Mouse (Mus musculus) adrenal gland, postnatal 4 days (tissue): ENCODE measurements at regions not wholly inside any gene's neighbourhood (a gene's known extent, or its start where the extent isn't known, plus 50 kb on each side); places are given as distances from the start of the nearest gene placed in this dataset.

Source experiments
- DNase-seq, 2 experiments: peaks; one replicate each; pipeline ENCODE4 v3.0.0; 2021 to 2022; ENCODE audit warnings: low spot score in 2 of 2, mixed read lengths in 2 of 2

- no peak for DNase-seq
Observed at GRCm38 (mm10) chr14:58691129-58691828, 451.4 kb downstream of the 1700129C05Rik start.

GRCm38 (mm10) chr14:58687814-58688213 lies 454.9 kb downstream of the 1700129C05Rik start:
- DNase-seq: no peak

DNA sequence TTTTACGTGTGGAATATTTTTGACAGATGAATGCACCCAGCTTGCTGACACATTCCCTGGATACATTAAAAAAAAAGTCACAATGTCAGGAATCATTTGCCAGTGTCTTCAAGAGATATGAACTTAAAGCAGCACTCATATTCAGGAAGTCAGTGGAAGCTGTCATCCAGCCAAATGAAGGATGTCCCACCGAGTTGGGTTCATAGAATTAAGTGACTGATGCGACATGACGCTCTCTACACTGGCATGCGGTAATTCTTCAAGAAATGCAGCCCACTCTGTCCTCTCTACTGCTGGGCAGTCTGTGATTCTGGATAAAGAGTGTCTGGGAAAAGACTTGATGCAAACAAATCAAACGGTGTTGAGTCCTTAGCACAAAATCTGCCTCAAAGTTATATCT lies 463.9 kb downstream of the 1700129C05Rik start:
- no peak for DNase-seq

GRCm38 (mm10) chr14:58678126-58678656 lies 464.5 kb downstream of the 1700129C05Rik start:
- DNase-seq: no peak

GRCm38 (mm10) chr14:58675146-58675545 lies 467.5 kb downstream of the 1700129C05Rik start:
- no peak for DNase-seq

DNA sequence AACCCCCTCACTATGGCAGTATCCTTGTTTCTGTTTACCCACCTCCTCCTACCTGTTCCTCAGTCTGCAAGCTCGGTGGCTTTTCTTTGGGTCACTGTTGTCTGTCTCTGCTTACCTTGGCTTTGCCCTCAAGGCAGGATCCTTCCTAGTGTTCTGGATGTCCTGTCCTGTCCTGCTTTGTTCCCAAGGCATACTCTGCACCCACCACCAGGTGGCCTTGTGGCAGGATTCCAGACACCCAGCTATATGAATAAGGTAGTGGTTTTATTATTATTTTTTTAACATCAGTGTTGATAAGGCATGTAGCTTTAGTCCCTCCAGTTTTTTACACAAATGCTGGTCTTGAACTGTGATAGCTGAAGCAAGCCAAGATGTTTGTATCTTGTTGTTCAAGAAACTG lies 478.7 kb downstream of the 1700129C05Rik start:
- no peak for DNase-seq

DNA sequence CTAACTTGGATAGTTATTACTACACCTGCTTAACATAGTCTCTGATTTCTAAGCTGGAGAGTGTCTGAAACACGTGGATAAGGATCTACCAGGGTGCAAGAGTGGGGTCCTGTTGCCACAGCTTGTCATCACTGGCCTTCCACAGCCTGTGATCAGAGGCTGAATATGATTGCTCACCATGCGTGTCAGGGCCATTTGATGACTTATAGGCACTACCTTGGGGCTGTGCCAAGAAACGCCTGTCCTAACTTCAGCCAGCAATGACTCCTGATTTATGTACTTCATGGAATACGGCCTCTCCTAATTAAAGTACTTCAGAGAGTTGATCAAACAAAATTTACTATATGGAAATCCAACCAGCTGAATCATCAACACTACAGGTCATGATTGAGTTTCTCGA lies 480.1 kb downstream of the 1700129C05Rik start:
- peak; percentile 24 to 37 for DNase-seq

DNA sequence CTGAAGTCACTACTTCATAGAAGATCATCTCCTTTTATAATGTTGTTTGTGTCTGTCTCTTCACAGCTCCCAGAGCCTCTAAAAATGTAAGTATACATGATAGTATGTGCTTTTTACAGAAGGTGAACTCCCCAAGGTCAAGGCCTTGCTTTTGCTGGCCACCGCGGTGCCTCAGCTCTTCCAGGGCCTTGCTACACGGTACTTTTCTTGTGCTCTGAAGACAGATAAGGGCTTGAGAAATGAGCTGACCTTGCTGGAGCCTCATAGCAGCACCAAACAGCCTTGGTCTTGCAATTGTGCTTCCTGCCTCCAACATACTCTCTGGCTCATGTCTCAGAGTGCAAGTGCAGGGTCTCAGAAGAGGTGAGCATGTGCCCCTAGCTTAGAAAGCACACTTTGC lies 481.3 kb downstream of the 1700129C05Rik start:
- DNase-seq: peak in 1 of 2 experiments; percentile 10

DNA sequence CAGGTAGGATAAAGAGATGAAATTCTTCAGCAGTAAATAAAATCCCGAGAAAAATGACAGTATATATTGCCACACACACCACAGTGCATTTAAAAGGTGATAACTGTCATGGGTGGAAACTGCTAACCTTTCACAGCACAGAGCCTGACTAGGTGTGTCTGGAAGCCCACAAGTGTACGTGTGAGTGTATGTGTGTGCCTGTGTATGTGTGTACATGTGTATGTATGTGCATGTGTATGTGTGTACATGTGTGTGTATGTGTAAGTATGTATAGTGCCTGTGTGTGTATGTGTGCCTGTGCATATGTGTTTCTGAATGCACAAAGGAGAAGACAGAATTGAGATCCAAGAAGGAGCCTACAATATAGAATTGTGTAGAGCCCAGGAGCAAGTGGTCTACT lies 485.4 kb downstream of the 1700129C05Rik start:
- no peak for DNase-seq

DNA sequence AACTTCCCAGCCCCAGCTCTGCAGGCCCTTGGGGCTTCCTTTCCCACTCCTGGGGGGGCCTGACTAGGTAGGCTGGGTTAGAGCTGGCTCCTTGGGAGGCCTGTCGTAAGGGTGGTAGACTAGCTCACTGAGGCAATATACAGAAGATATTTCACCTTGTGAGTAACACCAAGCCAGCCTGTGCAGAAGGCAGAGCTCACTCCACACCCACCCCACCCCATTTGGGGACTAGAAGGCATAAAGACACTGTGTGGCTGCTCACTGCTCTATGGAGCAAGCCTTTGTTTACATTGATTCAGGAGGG lies 485.8 kb downstream of the 1700129C05Rik start:
- DNase-seq: no peak

DNA sequence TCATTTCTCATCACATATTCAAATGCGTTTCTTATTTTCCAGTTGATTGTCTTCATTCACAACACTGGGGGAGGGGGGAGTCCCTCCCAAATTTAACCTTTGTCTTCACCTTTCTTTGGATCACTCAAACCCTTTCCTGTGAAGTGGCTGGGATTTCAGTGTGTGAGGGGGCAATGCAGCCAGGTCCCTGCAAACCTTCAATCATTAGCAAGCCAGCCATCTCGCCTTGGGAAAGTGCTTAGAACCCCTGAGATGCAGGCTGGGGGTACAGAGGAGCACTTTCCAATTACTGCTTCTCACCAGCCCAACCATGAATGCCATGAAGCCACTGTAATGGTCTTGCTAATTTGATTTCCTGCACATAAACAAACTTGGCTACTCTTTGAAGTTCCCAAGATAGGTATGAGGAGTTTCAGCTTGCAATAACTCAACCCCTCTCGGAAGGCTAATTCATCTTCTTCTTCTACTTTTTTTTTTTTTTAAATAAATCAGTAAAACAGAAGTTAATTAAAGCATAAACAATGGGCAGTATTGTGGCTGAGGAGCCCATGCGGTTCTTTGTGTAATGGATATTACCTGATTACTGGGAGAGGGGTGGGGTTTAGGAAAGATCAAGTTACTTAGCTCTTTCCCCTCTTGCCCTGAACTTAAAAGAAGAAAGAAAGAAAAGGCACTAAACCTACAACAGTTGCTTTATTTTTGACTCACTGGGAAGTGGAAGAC lies 486.3 kb downstream of the 1700129C05Rik start:
- no peak for DNase-seq

GRCm38 (mm10) chr14:58653026-58653425 lies 489.7 kb downstream of the 1700129C05Rik start:
- no peak for DNase-seq

DNA sequence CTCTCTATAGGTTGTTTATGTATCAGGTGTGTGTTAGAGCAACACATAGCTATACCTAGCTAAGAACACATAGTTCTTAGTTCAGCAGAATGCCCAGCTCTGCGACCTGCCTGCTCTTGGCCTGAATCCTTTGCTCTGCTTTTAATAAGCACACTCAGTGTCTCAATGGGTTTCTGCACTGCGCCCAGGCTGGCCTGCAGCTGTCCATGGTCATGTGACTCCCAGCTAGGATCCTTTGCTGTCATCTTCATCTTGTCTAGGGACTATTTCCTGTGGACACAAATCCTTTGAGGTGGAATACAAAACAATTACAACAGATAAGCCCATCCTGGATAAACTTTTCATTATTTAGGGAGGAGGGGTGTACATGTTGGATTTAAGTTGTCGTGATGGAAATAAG lies 490.7 kb downstream of the 1700129C05Rik start:
- DNase-seq: no peak

GRCm38 (mm10) chr14:58651210-58651609 lies 491.5 kb downstream of the 1700129C05Rik start:
- no peak for DNase-seq

GRCm38 (mm10) chr14:58638337-58638696 lies 504.4 kb downstream of the 1700129C05Rik start:
- DNase-seq: no peak

GRCm38 (mm10) chr14:58637405-58638336 lies 505.0 kb downstream of the 1700129C05Rik start:
- no peak for DNase-seq

GRCm38 (mm10) chr14:58631221-58631620 lies 511.5 kb downstream of the 1700129C05Rik start:
- no peak for DNase-seq

GRCm38 (mm10) chr14:58628266-58628665 lies 514.4 kb downstream of the 1700129C05Rik start:
- DNase-seq: no peak

GRCm38 (mm10) chr14:58626506-58627256 lies 516.0 kb downstream of the 1700129C05Rik start:
- DNase-seq: no peak

DNA sequence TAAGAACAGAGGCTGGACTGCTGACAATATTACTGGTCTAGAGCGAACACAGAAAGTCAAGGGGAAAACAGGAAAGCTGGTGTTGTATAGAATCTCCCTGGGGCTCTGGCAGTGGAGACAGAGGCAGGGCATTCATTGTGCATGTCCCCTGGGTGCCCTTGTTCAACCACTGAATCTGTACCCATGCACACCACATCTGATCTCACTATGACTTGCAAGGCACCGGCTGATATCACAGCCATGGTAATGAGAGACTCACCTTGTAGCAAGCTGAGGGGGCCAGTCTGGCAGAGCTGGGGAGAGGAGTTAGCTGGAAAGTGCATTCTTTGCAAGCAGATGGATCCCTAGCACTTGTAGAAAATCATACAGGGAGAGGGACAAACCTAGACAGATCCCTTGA lies 522.5 kb downstream of the 1700129C05Rik start:
- DNase-seq: no peak

DNA sequence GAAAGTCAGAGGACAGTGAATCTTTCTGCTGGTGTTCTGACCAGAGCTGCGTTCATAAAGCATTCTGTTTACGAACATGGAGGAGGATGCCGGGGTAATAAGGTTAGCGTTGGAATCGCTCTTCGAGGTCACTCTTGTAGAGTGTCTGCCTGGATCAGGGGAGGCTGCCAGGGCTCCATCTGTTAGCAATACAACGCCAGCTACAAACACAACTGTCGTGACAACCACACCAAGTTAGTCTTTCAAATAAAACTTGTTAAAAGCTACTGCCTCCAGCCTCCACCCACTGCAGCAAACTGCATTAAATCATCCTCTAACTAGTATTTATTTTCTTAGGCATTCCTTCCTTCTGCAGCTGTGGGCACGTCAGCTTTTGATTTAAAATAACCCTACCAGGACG lies 525.0 kb downstream of the 1700129C05Rik start:
- no peak for DNase-seq
